Mouse (Mus musculus): ENCODE measurements around the gene Tmem270.

The Tmem270 gene

DNA sequence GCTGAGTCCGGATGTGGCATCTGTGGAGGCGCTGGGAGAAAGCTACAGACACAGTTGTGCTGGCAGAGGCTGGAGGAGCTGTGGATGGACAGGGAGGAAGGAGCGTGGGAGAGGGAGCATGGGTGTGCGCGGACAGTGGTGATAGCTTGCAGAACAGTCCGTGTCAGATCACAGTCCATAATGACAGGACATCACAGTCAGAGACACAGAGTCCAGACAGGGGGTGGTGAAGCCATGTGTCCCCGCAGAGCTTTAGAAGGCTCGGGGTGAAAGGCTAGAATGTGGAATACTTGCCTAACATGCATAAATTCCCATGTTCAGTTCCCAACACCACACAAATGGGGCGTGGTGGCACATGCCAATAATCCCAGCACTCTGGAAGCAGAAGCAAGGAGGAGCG, 29.7 kb downstream of the Tmem270 start:
- DNase-seq = no peak

DNA sequence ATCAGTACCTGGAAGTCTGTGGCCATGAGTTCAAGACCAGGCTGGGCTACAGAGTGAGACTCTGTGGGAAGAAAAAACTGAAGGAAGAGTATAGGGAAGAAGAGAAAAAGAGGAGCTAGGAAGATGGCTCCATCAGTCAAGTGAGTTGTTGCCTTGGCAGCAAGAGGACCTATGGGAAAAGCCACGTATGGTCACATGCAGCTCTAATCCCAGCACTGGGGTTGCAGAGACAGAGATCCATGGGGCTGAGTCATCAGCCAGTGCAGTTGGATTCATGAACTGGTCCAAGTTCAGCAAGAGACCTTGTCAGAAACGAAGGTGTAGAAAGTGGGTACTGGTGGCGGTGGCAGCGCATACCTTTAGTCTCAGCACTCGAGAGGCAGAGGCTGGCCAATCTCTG, 31.3 kb downstream of the Tmem270 start:
- no peak for DNase-seq

DNA sequence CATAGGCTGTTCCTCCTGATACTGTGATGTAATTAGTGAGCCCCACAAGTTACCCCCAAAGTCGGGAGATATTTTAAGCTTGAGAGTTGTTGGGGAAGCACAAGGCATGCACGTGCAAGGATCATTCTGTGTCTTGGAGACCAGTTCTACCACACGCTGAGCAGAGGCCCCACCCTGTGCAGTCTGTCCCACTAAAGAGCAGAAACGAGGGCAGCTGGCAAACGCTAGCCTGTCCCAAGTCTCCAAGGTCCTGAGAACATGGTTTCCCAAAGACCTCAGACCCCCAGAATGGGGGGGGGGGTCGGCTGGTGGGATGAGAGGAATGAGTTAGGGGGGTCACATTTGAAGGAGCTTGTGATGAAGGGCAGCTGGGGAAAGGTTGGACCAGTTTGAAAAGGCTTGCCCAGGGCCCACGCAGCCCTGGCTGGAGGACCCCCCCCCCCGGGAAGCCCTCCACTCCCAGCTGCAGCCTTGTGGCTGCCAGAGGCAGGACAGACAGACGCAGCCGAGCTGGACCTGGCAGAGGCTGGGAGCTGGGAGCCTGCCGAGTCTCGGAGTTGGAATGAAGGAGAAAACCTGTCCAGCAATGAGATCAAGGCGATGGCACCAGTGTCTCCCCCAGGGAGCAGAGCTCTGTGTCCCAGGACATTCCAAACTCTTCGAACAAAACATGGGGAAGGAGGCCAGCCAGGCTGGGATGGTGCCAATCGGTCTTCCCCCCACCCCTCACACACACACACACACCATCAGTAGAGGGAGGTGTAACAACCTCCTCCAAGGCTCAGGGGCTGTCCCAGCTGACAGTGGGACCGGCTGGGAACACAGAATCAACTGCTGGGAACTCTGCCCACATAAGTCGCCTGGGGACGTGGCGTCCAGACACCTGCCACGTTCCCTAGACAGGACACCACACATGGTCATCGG, 32.3 kb downstream of the Tmem270 start:
- peak; percentile 53 for DNase-seq

DNA sequence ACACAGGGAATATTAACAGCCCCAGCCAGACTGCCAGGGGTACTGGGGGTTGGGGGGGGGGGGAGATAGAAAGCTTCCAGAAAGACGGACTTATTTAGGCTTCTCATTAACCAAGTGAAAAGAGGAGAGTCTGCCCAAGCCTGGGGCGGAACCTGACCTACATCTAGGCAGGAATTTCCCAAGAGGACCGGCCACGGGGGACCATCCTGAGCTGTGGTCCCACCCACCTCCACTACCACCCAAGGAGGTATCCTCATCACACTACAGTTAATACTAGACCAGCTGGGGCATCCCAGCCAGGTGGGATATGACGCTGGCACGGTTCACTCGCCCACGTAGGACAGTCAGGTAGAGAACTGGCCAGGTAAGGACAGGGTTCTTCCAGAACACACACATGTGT, 33.5 kb downstream of the Tmem270 start:
- no peak for DNase-seq

DNA sequence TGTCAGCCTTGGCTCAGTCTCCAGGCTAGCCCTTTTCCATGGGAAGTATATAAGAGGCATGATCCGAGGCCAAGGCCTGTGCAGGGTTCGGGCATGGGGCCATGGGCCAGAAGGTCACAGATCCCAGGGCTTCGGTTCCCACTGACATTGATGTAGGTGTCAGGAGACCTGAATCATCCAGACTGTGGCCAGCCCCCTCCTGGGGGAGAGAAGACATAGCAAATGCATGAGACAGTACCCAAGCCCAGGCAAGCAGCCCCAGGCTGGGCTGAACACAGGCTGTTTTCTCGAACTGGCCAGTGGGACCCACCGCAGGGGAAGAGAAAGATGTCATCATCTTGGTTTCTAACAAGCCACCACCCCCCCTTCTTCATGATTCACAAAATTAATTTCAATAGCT, 33.9 kb downstream of the Tmem270 start:
- no peak for DNase-seq

DNA sequence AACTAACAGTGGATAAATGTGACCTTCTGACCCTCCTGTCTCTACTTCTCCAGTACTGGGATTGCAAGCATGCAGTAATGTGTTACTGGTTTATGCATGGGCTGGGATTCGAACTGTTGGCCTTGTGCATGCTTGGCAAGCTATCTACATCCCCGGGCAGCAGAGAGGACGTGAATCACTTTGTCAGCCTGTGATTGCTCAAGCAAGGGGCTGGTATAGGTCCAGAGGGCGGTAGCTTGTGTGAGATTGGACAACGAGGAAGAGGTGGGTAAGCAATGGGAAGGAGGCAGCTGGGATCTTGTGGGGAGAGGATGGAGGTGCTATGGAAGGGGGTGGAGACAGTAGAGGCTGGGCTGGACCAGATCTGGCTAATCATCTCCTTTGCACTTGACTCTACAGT, 38.0 kb downstream of the Tmem270 start:
- no peak for DNase-seq

DNA sequence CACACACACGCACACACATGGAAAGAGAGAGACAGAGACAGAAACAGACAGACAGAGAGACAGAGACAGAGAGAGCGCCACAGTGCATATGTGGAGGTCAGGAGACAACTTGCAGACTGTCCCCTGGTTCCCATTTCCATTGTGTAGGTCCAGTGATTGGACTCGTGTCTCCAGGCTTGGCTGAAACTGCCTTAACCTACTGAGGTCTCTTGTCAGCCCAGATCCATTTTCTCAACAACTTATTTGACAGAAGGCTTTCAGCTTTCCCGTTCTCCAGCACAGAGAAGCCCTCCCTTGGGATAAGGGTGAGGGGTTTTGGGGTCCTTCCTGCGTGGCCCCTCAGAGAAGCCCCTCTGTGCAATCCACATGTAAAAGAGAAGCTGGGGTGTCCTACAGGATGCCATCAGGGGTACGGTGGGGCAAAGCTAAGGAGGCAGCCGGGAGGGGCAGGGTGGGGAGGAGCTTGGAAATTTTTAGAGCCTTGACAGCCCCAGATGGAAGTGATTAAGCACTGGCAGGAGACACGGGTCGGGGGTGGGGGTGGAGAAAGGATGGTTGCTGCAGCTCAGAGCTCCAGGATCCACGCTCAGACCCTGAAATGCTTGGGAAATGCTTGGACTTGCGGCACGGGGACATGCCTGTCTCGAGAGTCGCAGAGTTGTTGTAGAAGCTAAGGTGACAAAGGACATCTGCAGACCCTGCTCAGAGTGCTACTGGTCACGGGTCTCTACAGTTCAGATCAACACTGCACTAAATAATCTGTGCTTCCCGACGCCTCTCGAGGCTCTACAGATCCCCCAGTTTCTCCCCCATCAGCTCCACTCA, 39.0 kb downstream of the Tmem270 start:
- DNase-seq = no peak

DNA sequence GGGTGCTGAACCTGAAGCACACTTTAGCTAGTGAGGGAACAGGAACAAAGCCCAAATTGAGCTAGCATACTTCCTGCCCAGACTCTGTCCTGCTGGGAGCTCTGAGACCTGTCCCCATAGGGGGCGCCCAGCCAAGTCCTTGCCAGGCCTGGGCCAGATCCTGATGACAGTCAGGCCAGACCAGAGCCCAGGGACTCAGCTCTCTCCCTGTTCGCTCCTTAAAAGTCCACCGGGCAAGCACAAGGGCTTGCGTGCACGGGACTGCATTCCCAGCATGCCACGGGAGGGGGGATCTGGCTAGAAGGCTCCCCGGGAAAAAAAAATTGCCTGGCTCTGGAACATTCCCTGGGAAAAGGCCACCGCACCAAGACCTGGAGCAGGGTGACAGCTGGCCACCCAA, 41.4 kb downstream of the Tmem270 start:
- peak; percentile 28 for DNase-seq

DNA sequence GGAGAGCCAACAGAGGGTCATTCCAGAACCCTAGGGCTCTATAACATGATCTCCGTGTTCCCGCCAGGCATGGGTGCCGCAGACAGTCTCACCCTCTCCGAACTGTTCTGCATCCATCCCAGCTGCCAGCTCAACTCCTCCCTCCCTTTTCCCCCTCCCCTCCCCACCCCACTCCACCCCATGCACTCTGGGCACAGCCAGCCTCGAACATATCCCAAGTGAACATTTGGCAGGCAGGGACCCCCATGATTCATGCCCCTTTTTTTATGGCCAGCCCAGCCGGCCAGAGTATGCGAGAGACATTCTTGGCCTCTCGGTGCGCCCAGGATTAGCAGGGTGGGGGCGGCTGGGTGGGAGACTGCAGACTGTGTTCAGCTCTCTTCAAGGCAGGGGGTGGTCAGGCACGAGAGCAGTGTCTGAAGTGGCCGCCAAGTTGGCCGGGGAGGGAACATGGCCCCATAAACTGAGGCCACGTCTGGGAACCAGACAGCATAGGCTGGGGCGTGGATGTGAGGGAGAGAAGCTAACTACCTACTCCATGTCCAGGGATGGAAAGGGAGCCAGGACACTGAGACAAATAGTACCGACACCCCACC, 44.5 kb downstream of the Tmem270 start:
- no peak for DNase-seq

DNA sequence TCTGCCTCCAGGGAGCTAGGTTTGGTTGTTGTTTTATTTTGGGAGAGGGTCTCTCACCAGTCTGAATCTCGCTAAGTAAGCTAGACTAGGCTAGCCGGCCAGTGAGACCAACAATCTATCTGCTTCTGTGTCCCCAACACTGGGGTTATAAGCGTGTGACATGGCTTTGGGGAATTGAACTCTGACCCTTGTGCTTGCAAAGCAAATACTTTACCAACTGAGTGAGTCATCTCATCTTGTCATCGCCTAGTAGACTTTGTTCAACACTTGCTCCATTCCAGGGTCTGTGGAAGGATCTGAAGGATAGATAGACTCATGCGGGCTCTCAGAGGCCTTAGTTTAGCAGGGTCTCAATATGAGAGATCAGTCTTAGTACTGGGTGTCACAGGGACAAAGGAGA, 47.3 kb downstream of the Tmem270 start:
- no peak for DNase-seq

DNA sequence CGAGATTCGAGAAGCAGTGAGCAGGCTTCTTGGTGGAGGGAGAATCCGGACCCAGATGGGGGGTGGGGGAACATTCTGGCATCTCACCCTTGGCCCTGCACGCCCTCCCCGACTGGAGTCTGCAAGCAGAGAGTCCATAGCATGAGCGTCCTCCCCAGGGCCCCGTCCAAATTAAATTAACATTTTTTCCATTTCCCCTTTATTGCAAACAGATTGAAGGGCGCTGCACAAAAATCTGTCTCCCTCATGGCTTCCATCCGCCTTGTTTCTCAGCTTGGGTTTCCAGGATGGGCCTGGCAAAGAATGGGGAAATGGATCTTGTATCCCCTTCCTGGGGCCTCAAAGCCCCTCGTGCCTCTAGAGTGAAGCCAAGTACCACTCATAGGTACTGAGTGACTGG, 48.2 kb downstream of the Tmem270 start:
- no peak for DNase-seq

DNA sequence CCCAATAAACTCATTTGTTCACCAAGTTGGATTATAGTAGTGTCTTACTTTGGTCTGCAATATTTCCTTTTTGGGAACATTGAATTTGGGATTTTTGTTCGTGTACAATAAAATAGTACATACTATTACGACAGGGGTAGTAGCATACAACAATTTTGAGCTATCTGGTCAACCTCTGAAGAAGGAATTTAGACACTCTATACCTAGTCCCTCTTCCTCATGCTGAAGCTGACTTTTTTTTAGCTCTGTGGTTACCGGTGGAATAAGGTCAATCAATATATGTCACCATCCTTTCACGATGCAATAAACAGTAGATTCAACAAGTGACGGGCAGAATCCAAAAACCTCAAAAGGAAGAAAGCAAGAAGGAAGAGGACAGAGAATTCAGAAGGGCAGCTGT, 53.7 kb downstream of the Tmem270 start:
- no peak for DNase-seq

Data from right cerebral cortex, postnatal 4 days (tissue).